Mouse (Mus musculus): ENCODE data around the gene Dctpp1. TPM values are rescaled to one million over a fixed set of nuclear protein-coding genes. Genes with fewer than 3 reads are reported as not detected.
A peak's percentile ranks its signal among the peaks of the same experiment; 100 is the strongest.

The Dctpp1 gene
- polyA plus RNA-seq, 1 experiment from 2014 or later: 130 TPM

- Histone ChIP-seq H3K36me3 (no peaks in the 10 kb centered on the region), H3K27me3 (replicated peaks) (no peaks in the 10 kb centered on the region), H3K27ac (no peak overlapping the region), H3K4me1 (no peaks in the 10 kb centered on the region), H3K4me2 (replicated peaks) (no peak overlapping the region), H3K4me3 (no peak overlapping the region), H3K9me3 (no peaks in the 10 kb centered on the region), H3K9ac (no peak overlapping the region)
- 79% methylated on average over 4 of the region's 4 CpGs for WGBS
- ATAC-seq (ENCODE audit: low FRiP score, low read depth): no peak
These were observed 20.6 kb upstream of the Dctpp1 start for GRCm38 (mm10) chr7:127281114-127281513.

GRCm38 (mm10) chr7:127280092-127280491 is 19.6 kb upstream of the Dctpp1 start:
- WGBS: 71% methylated on average over 3 of the region's 3 CpGs
- no peak overlapping the region for H3K4me3 ChIP-seq
- no peaks in the 10 kb centered on the region for H3K27me3 ChIP-seq (replicated peaks)
- no peak for ATAC-seq (ENCODE audit: low FRiP score, low read depth)
- H3K9me3 ChIP-seq: no peaks in the 10 kb centered on the region
- H3K4me2 ChIP-seq (replicated peaks): no peak overlapping the region
- no peaks in the 10 kb centered on the region for H3K36me3 ChIP-seq
- no peaks in the 10 kb centered on the region for H3K4me1 ChIP-seq
- no peak overlapping the region for H3K27ac ChIP-seq
- H3K9ac ChIP-seq: no peak overlapping the region

GRCm38 (mm10) chr7:127278311-127278710 is 17.8 kb upstream of the Dctpp1 start:
- Histone ChIP-seq H3K27me3 (replicated peaks) (no peaks in the 10 kb centered on the region), H3K27ac (no peak overlapping the region), H3K9me3 (no peaks in the 10 kb centered on the region), H3K4me2 (replicated peaks) (no peak overlapping the region), H3K9ac (no peak overlapping the region), H3K36me3 (no peaks in the 10 kb centered on the region), H3K4me3 (no peak overlapping the region), H3K4me1 (peaks cover 6% of the 10 kb centered on the region)
- WGBS: 30% methylated on average over 8 of the region's 8 CpGs
- ATAC-seq (ENCODE audit: low FRiP score, low read depth): no peak

GRCm38 (mm10) chr7:127276519-127276961 is 16.0 kb upstream of the Dctpp1 start:
- no peaks in the 10 kb centered on the region for H3K9me3 ChIP-seq
- no peak overlapping the region for H3K9ac ChIP-seq
- no peak overlapping the region for H3K4me2 ChIP-seq (replicated peaks)
- no peak for ATAC-seq (ENCODE audit: low FRiP score, low read depth)
- no peaks in the 10 kb centered on the region for H3K27me3 ChIP-seq (replicated peaks)
- peaks cover 1% of the 10 kb centered on the region; the same call in 1 of the 2 replicates for H3K36me3 ChIP-seq
- no peak overlapping the region for H3K4me3 ChIP-seq
- peaks cover 17% of the 10 kb centered on the region for H3K4me1 ChIP-seq
- H3K27ac ChIP-seq: no peak overlapping the region
- 60% methylated on average over 5 of the region's 5 CpGs for WGBS

- 3% methylated on average over 39 of the region's 39 CpGs for WGBS
- H3K4me1 ChIP-seq: peaks cover 17% of the 10 kb centered on the region
- peak within 1 kb of the TSS; percentile 89 for H3K9ac ChIP-seq
- ATAC-seq (ENCODE audit: low FRiP score, low read depth): peak; percentile 90
- H3K4me3 ChIP-seq: peak within 1 kb of the TSS; percentile 71
- no peaks in the 10 kb centered on the region for H3K27me3 ChIP-seq (replicated peaks)
- peak within 1 kb of the TSS; percentile 54 for H3K27ac ChIP-seq
- no peaks in the 10 kb centered on the region; the same call in 1 of the 2 replicates for H3K9me3 ChIP-seq
- peak within 1 kb of the TSS; percentile 88 for H3K4me2 ChIP-seq (replicated peaks)
- peaks cover 9% of the 10 kb centered on the region for H3K36me3 ChIP-seq
These were observed 13.6 kb upstream of the Dctpp1 start, which contains the start of gene Sephs2 for GRCm38 (mm10) chr7:127273925-127274789. Gene Sephs2 (minus strand): TSS chr7:127274055.

- peak; percentile 83 for ATAC-seq (ENCODE audit: low FRiP score, low read depth)
- Histone ChIP-seq H3K27ac (peak overlapping the region; percentile 54), H3K4me3 (peak overlapping the region; percentile 71), H3K4me1 (peaks cover 17% of the 10 kb centered on the region), H3K36me3 (peaks cover 9% of the 10 kb centered on the region), H3K9ac (peak overlapping the region; percentile 89), H3K4me2 (replicated peaks) (peak overlapping the region; percentile 88), H3K27me3 (replicated peaks) (no peaks in the 10 kb centered on the region), H3K9me3 (no peaks in the 10 kb centered on the region; the same call in 1 of the 2 replicates)
- 16% methylated on average over 50 of the region's 50 CpGs for WGBS
These were observed 12.8 kb upstream of the Dctpp1 start for GRCm38 (mm10) chr7:127273118-127273923.

- no peak for ATAC-seq (ENCODE audit: low FRiP score, low read depth)
- H3K4me3 ChIP-seq: 0 out of 2 replicates have a peak overlapping the region, but pooled peaks have one; percentile 71
- H3K9ac ChIP-seq: no peak overlapping the region
- H3K4me1 ChIP-seq: peaks cover 17% of the 10 kb centered on the region
- H3K27me3 ChIP-seq (replicated peaks): no peaks in the 10 kb centered on the region
- no peaks in the 10 kb centered on the region; the same call in 1 of the 2 replicates for H3K9me3 ChIP-seq
- 95% methylated on average over 15 of the region's 15 CpGs for WGBS
- no peak overlapping the region for H3K27ac ChIP-seq
- peaks cover 9% of the 10 kb centered on the region for H3K36me3 ChIP-seq
- peak overlapping the region; percentile 88 for H3K4me2 ChIP-seq (replicated peaks)
These were observed 12.1 kb upstream of the Dctpp1 start for GRCm38 (mm10) chr7:127272566-127272965.

GRCm38 (mm10) chr7:127271093-127271492 is 10.6 kb upstream of the Dctpp1 start:
- Histone ChIP-seq H3K4me1 (peaks cover 17% of the 10 kb centered on the region), H3K4me3 (no peak overlapping the region), H3K27me3 (replicated peaks) (no peaks in the 10 kb centered on the region), H3K9ac (no peak overlapping the region), H3K36me3 (peaks cover 9% of the 10 kb centered on the region), H3K4me2 (replicated peaks) (no peak overlapping the region), H3K9me3 (no peaks in the 10 kb centered on the region; the same call in 1 of the 2 replicates), H3K27ac (no peak overlapping the region)
- WGBS: 96% methylated on average over 4 of the region's 4 CpGs
- ATAC-seq (ENCODE audit: low FRiP score, low read depth): no peak

GRCm38 (mm10) chr7:127270666-127271065 is 10.2 kb upstream of the Dctpp1 start:
- 94% methylated on average over 5 of the region's 5 CpGs for WGBS
- Histone ChIP-seq H3K4me3 (no peak overlapping the region), H3K4me2 (replicated peaks) (no peak overlapping the region), H3K27me3 (replicated peaks) (no peaks in the 10 kb centered on the region), H3K4me1 (peaks cover 17% of the 10 kb centered on the region), H3K9ac (no peak overlapping the region), H3K27ac (no peak overlapping the region), H3K36me3 (peaks cover 9% of the 10 kb centered on the region), H3K9me3 (no peaks in the 10 kb centered on the region; the same call in 1 of the 2 replicates)
- no peak for ATAC-seq (ENCODE audit: low FRiP score, low read depth)

GRCm38 (mm10) chr7:127270256-127270655 is 9.7 kb upstream of the Dctpp1 start:
- no peak overlapping the region for H3K27ac ChIP-seq

GRCm38 (mm10) chr7:127263526-127263925 is 3.0 kb upstream of the Dctpp1 start:
- Histone ChIP-seq H3K4me1 (peaks cover 10% of the 10 kb centered on the region), H3K27me3 (replicated peaks) (no peaks in the 10 kb centered on the region), H3K9ac (no peak overlapping the region), H3K4me2 (replicated peaks) (no peak overlapping the region), H3K27ac (no peak overlapping the region), H3K36me3 (no peaks in the 10 kb centered on the region; the same call in 1 of the 2 replicates), H3K4me3 (no peak overlapping the region), H3K9me3 (no peaks in the 10 kb centered on the region)
- ATAC-seq (ENCODE audit: low FRiP score, low read depth): no peak
- 93% methylated on average over 3 of the region's 3 CpGs for WGBS

More at GRCm38 (mm10) chr7:127270256-127270655, 9.7 kb upstream of the Dctpp1 start:
- no peaks in the 10 kb centered on the region; the same call in 1 of the 2 replicates for H3K9me3 ChIP-seq
- WGBS: 94% methylated on average over 2 of the region's 2 CpGs
- H3K36me3 ChIP-seq: peaks cover 9% of the 10 kb centered on the region
- no peak for ATAC-seq (ENCODE audit: low FRiP score, low read depth)
- H3K9ac ChIP-seq: no peak overlapping the region
- H3K4me3 ChIP-seq: no peak overlapping the region
- no peaks in the 10 kb centered on the region for H3K27me3 ChIP-seq (replicated peaks)
- H3K4me2 ChIP-seq (replicated peaks): no peak overlapping the region
- H3K4me1 ChIP-seq: peaks cover 17% of the 10 kb centered on the region

Measured in neural tube, embryonic 12.5 days (tissue).